Mouse (Mus musculus) kidney, adult 18-20 months (tissue): ENCODE data around the gene Palld.

Experiments used
- DNase-seq: peaks from one replicate; pipeline ENCODE4 v3.0.0; 2021

The Palld gene

GRCm38 (mm10) chr8:61549585-61549984, 352.9 kb downstream of the Palld start:
- no peak for DNase-seq

- DNase-seq = peak; percentile 90
Observed at GRCm38 (mm10) chr8:61539828-61540500, 362.5 kb downstream of the Palld start.

DNA sequence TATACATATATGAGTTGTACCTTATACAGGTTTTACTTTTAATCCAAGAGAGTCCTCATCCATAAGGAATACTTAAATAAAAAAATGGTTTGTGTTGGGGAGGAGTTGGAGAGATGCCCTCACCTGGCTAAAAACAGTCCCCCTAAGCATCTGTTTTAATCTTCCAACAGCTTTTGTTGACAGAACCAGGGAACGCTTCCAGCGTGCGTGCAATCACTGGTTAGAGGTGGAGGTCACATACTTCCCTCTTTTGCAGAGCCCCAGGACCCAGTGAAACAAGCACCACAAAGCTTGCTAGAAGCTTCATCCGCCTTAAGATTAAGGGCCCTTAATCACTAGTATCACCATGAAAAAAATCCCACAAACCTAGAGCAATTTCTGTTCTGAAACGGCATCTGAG, 365.0 kb downstream of the Palld start:
- DNase-seq = no peak

- DNase-seq = no peak
Observed at GRCm38 (mm10) chr8:61535472-61535871, 367.0 kb downstream of the Palld start.

GRCm38 (mm10) chr8:61533356-61533926, 369.0 kb downstream of the Palld start:
- no peak for DNase-seq

- DNase-seq = no peak
Observed at GRCm38 (mm10) chr8:61532831-61533230, 369.7 kb downstream of the Palld start.

- DNase-seq = no peak
Observed at GRCm38 (mm10) chr8:61531944-61532795, 370.3 kb downstream of the Palld start.

DNA sequence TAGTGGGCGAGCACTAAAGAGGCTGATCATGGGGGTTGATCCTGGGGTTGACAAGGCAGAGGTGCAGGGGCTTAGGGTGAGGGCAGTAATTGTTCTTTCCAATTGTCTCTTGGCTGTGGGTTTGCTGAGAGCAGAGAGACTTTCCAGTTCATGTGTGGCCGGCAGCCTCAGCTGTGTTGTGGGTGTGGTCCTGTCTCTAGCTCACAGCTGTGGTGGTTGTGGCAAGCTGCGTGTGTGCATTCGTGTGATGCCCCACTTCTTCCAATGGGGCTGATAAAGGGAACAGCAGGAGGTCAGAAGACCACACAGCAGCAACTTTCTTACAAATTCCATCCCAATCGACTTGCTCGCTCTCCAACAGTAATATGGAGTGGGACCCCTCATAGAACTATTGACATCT, 373.8 kb downstream of the Palld start:
- DNase-seq = no peak

DNA sequence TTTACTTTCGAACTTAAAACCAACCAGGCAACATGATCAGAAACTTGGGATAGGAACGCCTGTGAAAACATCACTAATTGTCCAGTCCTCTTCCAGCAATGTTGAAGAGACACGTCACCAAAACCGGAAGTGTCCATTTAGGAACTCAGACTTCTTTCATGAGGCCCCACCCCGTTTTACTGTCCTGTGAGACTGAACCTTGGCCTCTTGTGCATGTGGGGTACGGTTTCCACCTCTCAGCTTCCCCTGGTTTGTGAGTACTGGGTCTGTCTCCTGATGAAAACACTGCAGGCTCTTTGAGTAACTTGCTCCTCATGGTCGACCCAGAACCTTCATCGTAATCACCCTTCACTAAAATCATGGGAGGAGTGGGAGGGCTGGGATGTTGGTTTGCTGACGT, 374.3 kb downstream of the Palld start:
- DNase-seq = no peak

- DNase-seq = no peak
Observed at GRCm38 (mm10) chr8:61527037-61527436, 375.5 kb downstream of the Palld start.

DNA sequence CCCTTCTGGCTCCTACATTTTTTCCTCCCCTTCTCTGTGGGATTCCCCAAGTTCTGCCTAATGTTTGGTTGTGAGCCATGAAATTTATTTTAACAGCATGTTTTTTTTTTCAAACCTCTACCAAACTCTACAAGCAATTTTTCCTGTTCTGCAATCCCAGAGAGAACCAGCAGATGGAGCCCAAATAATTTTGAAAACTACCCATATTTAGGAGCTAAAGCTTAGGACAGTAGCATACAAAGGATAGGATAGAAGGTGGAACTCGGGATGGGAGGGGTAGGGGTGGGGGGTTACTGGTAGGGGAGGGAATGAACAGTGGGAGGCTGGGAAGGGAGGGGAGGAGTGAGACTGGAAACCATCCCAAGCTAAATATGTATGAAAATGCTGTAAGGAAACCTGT, 380.4 kb downstream of the Palld start:
- DNase-seq = no peak

- no peak for DNase-seq
Observed at GRCm38 (mm10) chr8:61517502-61518185, 384.8 kb downstream of the Palld start.

- no peak for DNase-seq
Observed at GRCm38 (mm10) chr8:61516745-61517501, 385.6 kb downstream of the Palld start.

DNA sequence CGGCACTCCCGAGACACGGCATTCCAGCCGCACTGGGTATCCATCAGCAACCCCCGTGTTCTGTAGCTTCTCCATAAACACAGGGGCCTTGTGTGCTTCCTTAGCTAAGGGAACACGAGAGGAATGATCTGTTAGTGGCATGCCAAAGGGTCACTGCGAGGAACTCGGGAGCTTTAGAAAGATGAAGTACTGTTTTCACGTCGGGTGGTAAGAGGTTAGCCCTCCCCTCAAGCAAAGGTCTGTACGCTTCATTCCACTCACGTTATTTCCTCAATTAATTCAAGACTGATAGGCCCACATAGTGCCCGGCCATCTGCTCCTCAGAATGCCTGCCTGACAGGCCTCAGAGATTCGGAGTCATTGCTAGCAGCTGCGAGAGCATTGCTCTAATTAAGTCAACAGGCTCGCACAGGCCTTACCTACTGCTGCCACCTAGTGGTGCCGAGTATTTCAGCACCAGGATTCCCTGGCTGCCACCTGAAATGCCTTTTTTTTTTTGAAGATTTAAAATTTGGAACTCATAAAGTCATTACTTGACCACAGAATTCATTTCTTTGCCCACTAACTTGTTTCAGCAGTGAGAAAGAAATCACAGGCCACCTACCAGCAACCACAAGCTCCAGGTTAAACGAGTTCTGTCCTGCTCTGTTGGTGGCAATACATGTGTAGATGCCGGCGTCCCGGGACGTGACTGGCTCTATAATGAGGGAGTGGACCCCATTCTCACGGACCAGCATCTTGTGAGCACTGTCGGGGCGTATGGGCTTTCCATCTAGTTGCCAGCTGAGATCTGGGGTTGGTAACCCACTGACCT, 386.4 kb downstream of the Palld start:
- DNase-seq = peak; percentile 79

GRCm38 (mm10) chr8:61515110-61515930, 387.2 kb downstream of the Palld start:
- no peak for DNase-seq

DNA sequence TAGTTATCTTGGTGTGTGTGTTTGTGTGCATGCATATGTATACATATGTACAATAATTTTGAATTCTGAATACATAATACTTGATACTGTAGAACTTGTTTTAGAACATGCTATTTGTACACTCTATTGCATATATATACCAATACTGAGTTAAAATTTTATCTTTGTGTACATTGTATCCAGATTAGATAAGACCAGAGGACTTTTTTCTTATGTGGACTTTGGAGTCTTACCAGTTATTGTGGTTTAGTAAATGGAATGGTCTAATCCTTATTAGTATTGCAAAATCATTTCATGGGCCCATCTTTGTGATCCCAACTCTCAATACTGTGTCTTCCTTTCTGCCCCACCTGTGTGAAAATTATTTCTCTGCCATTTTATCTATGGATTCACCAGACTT, 400.2 kb downstream of the Palld start:
- no peak for DNase-seq

GRCm38 (mm10) chr8:61500914-61501313, 401.6 kb downstream of the Palld start:
- no peak for DNase-seq

DNA sequence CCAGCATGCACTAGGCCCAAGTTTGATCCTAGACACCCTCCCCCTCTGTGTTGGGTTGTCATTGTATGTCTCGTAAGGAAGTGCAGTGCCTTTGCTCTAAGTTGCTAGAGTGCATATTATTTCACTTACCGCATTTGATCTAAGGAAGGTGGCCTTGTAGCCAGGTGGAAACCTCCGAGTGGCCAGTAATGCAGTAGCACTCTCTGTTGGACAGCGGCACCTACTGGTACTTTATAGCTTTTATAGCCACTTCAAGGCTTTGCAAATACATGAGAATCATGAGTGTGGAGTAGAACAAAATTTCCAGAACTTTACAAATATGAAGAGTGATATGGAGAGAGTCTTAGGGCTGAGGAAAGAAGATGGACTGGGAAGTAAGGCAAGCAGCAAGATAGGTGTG, 403.5 kb downstream of the Palld start:
- peak; percentile 27 for DNase-seq

GRCm38 (mm10) chr8:61497110-61497509, 405.4 kb downstream of the Palld start:
- no peak for DNase-seq

DNA sequence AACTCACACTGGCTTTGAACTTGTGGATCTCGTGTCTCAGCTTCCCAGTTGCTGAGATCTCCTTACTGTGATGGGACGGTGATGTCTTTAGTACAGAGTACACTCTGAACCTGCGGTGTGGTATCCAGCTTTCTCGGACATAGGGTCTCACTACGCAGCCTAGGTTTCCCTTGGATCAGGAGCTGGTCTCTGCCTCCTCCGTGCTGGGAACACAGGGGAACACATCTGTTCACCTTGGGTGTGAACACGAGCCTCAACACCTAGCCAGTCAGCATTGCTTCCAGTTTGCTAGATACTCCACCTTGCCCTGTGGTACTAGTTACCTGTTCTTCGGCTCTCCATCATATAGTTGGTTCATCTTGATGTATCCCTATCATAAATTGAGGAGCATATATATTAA, 413.9 kb downstream of the Palld start:
- DNase-seq = no peak
